Mouse (Mus musculus) spleen, postnatal 4 days (tissue): ENCODE data around the gene Ccdc83.

ENCODE experiments used
- DNase-seq, 2 experiments: peaks; one replicate each; pipeline ENCODE4 v3.0.0; 2022; ENCODE audit warnings: low spot score in 2 of 2

Gene Ccdc83

DNA sequence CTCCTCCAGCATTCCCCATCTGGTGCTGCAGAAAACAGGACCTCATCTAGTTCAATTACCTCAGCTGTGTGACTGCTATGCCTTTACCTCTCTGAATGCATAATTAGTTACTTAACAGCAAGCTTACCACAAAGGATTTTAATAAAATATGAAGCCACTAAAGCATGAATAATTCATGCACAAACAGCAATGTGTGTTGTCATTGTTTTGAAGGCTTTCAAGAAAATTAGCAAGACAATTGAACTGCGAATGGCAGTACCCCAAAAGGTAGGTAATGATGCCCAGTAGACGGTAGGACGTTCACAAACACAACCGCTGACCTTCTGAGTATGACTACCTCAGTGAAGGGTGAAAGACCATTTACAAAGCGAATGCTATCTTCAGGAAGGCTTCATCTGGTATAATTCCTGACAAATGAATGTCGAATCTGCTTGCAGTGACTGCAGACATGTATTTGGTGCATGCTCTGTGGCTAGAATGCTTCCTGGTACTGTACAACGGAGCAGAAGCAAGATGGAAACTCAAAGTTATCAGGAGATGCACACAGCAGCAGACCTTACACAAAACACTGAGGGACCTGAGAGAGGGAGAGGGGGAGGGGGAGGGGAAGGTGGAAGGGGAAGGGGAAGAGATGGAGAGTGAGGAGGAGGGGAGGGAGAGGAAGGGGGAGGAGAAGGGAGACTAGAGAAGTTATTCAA lies 3.5 kb downstream of the Ccdc83 start:
- no peak for DNase-seq

DNA sequence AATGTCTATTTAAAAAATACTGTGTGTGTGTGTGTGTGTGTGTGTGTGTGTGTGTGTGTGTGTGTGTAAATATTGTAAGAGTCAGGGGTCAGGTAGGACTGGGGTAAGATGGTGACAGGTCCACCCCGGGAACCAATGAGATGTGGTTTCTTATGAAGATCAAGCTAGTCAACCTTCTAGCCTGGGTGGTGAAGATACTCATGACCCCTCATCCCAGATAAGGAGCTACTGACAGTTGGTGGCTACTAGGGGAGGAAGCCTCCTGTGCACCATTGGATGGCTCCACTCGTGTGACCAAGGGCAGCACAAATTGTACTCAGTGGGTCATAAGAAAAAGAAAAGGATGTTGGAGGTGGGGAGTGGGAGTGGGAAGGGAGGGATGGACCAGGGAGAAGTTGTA lies 5.7 kb downstream of the Ccdc83 start:
- no peak for DNase-seq

DNA sequence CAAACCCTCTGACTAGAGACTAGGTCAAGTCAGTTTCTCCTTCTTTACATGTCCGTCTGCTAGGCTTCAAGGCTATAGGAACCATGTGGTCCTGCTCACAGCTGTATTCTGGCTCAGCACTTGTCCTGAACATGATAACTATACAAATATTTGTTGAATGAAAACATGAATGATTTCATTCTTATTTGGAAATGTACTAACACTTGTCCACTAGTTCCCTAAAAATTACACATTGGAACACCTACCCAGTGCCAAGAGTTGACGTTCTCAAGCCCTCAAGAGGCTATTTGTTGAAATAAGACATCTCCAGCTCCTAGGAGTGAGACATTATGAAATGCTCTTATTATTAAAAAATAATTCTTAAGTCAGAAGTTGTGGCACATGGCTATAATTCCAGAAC lies 6.9 kb downstream of the Ccdc83 start:
- DNase-seq, result no peak

DNA sequence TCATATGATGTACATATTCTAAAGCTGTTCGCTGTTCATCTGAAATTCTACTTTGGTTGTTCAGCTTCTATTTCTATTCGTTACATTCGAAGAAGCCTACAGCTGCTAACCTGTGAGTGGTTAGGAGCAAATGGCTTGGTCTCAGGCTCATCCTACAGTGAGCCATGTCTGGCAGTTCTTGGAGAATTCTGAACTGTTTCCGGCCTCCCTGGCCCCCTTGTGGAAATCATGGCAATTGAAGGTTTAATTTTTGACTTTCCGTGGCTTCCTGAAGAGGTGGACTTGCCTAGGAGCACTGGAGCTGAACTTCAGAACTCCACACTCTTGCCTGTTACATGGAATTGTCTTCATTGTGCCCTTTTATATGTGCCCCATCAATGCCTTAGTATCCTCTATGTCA lies 12.6 kb downstream of the Ccdc83 start:
- no peak for DNase-seq

DNA sequence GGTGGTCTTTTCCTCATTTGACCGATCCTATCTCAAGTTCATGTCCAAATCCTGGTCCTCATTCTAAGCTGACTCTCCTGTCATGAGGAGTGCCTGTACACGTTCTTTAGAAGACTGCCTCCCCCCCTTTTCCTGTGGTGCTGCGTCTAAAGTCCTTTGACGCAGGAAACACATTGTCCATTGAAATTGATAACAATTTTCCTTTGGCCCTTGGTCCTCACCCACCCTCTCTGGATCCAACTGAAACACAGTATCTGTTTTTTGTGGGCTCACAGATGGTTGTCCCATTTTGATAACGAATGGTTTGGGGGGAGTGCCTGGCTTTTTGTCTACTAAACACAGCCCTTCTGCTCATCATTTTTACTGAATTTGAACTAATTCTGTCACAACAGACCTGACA lies 21.9 kb downstream of the Ccdc83 start:
- DNase-seq, result no peak

DNA sequence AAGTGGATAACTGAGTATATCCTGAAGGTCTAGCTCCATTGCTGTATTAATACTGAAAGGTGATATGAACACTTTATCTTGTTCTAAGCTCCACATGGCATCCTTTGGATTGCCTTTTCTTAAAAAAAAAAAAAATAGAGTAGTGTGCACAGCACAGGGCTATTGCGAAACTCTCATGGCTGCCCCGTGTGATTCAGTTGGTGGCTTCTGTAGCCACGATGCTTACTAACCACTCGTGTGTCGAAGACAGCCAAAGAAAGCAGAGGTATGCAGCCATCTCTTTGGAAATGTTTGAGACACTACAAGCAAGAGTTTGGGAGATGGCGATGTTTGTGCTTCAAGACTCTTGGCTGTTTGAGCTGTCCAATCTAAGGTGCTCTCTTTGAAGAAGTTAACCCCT lies 22.4 kb downstream of the Ccdc83 start:
- DNase-seq, result no peak

DNA sequence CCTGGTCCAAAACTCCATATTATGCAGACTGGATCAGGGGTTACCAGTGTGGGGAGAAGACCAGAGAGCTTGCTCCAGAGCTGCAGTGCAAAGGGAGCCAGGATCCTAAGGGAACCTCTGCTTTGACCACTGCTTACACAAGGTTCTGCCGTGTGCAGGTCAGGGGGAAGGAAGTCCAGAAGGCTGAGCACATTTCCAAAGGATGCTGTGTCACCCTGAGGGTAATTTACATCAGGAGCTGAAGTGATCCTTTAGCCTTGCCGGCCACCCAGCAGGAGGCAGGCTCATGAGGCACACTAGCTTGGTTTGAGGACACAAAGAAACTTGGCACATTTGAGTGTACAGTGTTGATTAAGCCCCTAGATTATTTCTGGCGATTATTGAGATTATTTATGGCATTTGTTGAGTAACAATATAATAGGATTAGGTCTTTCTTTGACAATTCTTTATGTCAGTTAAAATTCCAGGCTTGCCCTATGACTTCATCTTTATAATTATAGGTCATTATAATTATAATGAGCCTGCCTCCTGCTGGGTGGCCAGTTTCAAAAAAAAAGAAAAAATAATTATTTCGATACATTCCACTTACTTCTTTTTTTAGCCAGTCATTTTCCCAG lies 29.2 kb downstream of the Ccdc83 start:
- no peak for DNase-seq

DNA sequence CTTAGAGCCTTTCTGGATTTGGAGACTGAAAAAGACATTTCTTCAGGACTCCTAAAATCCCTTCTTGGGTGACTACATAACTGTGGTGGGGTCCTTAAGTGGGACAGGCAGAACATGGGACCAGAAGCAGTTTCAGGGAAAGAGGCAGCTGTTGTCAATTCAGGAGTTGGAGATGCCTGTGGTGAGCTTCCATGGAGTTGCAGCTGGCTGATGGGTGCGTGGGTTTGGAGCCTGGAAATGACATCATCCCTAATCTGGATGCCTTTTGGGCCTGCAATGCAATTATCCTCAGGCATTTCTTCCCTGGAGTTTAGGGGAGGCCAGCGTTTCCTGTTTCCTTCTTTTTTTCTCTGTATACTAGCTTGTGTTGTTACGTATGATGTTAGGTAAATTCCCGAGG lies 31.7 kb downstream of the Ccdc83 start:
- no peak for DNase-seq

DNA sequence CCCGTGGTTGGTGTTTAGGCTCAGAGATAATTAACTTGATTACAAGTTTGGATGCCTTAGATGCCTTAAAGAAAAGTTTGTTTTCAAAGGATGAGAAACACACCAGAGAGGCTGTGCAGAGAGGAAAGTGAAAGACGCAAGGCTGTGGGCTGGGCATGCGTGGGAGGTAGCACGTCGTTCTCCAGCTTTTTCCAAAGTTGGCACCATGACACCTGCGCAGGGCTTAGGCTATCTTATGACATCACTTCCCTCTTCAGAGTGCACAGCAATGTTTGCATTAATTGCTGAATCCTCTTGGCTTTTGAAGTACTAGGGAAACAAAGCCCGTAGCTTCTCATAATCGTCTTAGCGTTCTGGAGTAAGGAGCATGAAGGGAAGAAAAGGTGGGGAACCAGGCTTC lies 34.1 kb downstream of the Ccdc83 start:
- no peak for DNase-seq

DNA sequence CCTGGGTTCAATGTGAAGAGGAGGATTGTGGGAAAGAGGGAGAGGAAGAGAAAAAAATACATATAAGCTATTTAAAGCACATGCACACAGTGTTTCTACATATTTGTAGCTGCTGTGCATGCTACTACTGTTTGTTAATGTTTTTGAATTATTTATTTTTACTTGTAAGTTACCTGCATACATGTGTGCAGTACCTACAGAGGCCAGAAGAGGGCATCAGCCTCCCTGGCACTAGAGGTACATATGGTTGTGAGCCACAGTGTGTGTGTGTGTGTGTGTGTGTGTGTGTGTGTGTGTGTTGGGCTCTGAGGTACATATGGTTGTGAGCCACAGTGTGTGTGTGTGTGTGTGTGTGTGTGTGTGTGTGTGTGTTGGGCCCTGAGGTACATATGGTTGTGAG lies 36.7 kb downstream of the Ccdc83 start:
- peak; percentile 41 to 73 for DNase-seq

DNA sequence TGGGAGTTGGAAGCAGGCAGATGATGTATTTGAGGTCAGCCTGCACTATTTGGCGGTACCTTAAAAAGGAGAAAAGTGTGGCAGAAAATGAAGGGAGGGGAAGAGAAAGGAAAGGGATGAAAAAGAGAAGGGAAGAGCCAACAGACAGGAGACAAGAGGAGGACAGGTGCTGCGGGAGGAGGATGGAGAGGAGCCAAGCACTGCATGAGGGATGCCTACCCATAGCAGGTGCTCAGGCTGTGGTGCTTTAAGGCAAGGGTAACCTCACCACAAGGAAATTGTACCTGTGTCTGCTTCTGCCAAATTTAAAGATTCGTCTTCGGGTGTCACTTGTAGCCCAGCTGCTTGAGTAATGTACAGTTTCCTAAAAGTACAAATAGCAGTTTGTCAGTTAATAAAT lies 37.5 kb downstream of the Ccdc83 start:
- no peak for DNase-seq

DNA sequence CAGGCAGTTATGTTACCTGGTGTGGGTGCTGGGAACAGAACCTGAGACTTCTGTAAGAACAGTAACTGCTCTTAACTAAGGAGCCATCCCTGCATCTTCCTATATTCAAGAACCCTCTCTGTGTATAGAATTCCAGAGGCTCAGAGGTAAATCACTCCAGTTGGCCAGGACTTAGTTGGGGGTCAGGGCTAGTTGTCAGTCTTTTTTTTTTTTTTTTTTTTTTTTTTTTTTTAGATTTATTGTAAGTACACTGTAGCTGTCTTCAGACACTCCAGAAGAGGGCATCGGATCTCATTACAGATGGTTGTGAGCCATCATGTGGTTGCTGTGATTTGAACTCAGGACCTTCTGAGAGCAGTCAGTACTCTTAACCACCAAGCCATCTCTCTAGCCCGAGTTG lies 44.1 kb downstream of the Ccdc83 start:
- no peak for DNase-seq

DNA sequence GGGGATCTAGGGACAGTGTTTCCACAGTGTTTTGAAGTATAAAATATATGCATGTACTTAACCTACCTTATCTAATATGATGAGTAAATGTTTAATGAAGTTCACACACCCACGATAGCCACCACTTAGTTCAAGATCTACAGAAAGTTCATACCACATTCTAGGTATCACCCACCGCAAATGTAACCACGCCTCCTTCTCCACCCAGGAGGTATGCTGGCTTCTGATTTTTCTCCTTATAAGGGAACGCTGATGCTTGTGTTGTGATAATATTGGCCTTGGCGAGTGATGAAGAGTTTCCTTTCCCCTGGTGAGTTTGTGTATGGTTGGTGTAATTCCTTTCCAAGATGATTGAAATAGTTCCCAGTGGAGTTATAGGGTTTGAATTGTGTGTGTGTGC lies 47.5 kb downstream of the Ccdc83 start:
- no peak for DNase-seq

DNA sequence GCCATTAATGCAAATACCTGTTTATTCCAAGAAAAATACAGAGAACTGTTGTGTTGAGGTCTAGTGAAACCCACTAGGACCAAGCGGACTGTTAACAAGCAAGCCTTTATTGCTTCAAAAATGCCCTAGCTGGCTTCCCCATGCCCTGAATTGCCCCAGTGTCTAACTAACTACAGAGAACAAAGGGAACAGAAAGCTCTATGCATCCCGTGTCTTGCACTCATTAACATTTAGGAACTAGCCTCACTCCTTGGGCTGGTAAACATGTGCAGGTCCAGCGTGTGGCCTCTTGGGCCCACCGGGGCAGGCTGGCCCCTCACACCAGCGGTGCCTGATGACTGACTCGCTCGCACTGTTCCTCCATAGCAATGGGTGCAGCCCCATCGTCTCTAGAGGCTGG lies 49.1 kb downstream of the Ccdc83 start:
- peak in 1 of 2 experiments; percentile 59 for DNase-seq

DNA sequence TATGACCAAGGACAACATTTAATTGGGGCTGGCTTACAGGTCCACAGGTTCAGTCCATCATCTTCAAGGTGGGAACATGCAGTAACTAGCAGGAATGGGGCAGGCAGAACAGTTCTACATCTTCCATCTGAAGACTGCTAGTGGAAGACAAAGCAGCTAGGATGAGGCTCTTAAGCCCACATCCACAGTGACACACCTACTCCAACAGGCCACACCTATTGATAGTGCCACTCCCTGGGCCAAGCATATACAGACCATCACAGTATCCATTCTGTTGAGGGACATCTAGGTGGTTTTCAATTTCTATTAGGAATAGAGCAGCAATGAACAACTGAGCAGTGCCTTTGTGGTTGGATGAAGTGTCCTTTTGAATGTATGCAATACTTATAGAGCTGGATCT lies 54.6 kb downstream of the Ccdc83 start:
- peak in 1 of 2 experiments; percentile 40 for DNase-seq

DNA sequence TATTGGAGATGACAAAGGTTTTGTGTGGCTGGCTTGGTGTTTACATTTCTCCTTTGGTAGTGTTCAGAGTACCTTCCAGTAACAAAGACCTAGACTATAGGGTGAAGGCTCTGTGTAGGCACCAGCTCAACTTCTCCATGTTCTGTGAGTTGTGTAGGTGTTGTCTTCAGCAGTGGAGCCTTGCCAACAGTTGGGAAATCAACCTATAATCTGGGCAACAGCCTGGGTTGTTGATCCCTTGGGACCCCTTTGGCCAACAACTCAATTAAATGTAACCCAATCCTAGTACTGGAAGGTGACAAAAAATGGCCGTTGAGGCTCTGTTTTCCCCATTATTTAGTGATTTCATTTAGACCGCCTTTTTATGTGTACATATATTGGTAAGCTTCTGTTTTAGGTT lies 55.5 kb downstream of the Ccdc83 start:
- no peak for DNase-seq

DNA sequence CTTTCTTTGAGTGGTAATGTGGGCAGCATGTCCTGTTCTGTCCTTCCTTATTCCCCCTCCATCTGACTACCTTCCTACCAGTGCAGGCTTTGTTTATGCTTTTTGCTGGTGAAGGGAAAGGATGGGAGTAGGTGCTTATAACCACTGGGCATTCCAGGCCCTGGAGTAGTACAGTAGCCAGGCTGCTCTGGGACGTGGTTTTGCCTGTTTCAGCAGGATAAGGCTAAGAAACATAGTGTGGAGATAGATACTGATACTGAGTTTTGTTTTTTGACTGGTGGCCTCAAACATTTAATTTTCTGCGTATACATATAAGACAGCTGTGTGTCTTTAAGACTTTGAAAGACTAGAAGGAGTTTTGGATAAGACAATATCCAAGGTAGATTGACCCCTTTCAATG lies 61.7 kb downstream of the Ccdc83 start:
- DNase-seq, result peak in 1 of 2 experiments; percentile 48

DNA sequence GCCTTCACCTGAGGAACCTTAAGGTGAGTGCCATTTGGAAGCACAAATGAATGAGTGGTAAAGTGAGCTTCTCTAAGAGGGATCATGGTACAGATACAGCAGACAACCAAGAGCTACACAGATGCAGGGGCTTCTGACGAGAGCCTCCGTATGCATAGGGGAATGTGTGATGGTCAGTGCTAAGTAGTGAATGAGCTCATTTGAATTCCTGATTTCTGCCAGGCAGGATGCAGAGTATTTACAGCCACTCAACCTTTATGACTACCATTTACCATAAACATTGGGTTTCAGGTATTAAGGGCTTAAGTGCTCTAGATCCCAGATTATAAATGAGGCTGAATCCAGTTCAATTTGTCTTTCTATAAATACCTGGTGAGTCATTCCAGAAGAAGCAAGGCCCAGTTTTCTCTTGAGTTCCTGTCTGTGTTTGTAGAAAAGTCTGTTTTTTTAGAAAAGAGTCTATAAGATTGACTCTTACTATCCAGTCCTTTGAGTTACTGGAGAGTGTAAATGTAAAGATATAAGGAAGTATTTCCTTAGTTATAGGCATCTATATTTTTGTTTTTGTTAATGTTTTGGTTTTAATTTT lies 63.6 kb downstream of the Ccdc83 start:
- DNase-seq, result no peak

DNA sequence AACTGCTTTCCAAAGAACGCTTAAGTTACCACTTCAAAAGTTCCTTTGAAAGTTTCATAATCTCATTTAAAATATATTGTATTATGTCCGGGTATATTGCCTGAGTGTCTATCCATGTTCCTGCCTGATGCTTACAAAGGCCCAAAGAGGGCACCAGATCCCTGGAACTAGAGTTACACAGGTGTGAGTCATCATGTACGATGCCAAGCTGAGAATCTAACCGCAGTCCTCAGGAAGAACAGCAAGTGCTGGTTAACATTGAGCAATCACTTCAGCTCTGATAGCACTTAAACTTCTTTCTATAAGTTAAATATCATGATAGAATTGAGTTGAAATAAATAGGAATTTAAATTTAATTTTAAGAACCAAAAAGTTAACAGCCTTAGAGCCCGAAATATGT lies 65.3 kb downstream of the Ccdc83 start:
- no peak for DNase-seq

DNA sequence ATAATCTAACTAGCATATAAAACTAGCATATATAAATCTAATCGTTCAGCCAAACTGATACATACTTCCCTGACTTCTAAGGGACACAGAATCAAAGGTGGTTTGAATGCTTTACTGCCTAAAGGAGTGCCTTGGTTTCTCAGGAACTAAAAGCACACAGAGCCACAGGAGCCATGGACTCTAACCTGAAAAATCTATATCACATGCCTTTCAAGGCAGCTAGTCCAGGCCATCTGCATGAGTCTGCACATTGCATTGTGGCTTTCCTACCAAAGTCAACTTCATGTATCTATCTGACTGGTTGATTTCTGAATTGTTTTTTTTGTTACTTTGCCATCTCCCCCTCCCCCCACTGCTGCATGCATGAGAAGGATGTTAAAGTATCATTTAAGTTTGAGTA lies 84.9 kb downstream of the Ccdc83 start:
- no peak for DNase-seq

DNA sequence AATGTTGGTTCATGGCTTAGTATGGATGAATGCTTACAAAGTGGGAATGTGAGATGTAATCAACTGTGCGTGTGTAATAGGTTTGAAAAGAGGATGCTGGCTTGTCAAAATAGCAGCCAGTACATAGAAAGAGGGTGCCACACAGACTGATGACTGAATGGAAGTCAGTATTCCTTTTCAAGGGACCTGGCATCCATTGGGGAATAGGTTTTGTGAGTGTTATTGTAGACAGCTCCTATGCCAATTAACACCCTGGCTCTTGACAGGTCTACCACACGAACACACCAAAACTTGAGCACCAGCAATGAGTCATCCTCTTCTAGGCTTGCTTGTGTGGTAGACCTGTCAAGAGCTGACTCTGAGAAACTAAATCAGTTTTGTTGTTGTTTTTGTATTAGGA lies 90.0 kb downstream of the Ccdc83 start:
- DNase-seq, result no peak
